Mouse (Mus musculus) CH12.LX (cell line): Measurements from ENCODE around the gene Caprin1.

Experiments
- BHLHE40 ChIP-seq: IDR thresholded peaks from 2 replicates; pipeline ENCODE4 v1.6.1; 2011; ENCODE audit warnings: mild to moderate bottlenecking, low read depth, low read length, improper control_type of control experiment
- EP300 ChIP-seq: IDR thresholded peaks from 2 replicates; pipeline ENCODE4 v1.6.1; 2011; ENCODE audit warnings: low read length, improper control_type of control experiment
- POLR2A ChIP-seq: IDR thresholded peaks from 2 replicates; pipeline ENCODE4 v1.6.1; 2011; ENCODE audit warnings: low read depth, mild to moderate bottlenecking, improper control_type of control experiment, low read length

DNA sequence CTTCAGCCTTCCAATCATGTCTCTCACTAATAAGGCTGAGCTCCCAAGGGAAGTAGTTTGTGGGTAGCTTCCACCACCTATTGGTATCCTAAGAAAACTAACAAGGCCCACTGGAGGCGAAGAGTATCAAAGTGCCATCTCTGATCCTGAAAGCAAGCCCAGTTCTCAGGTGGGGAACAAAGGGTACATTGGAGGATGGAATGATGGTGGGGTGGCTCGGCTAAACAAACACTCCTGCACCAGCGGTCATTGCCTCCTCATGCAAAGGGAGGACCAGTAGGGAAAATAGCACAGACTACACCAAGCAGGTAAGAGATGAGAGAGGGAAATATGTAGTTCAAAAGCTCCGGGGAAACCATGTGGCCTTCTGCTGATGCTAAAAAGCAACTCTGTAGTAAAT, 48.8 kb upstream of the Caprin1 start:
- TF ChIP-seq POLR2A (no peak), EP300 (no peak), BHLHE40 (no peak)
